Mouse (Mus musculus) thymus, adult 2 months (tissue): ENCODE measurements at regions not wholly inside any gene's neighbourhood (a gene's known extent, or its start where the extent isn't known, plus 50 kb on each side); places are given as distances from the start of the nearest gene placed in this dataset.

Source experiments
- CTCF ChIP-seq: fragments of 200-500 bp; IDR thresholded peaks from 2 replicates; pipeline ENCODE4 v1.5.1; 2012; ENCODE audit warnings: mild to moderate bottlenecking, control low read depth, low read length, moderate library complexity, borderline replicate concordance; ENCODE audit not compliant: control insufficient read depth, poor library complexity, insufficient read depth; ENCODE audit errors: extremely low read depth
- POLR2A ChIP-seq: fragments of 200-500 bp; IDR thresholded peaks from 2 replicates; pipeline ENCODE4 v1.6.1; 2012; ENCODE audit warnings: mild to moderate bottlenecking, low read length, control low read depth, moderate library complexity; ENCODE audit not compliant: control insufficient read depth, poor library complexity, insufficient read depth; ENCODE audit errors: extremely low read depth

GRCm38 (mm10) chr10:96761601-96762000, 144.8 kb downstream of the Btg1 start:
- TF ChIP-seq POLR2A: no peak
- no peak for TF ChIP-seq CTCF
